Mouse (Mus musculus) cerebellum, adult 9-11 months (tissue): Measurements from ENCODE around the gene Slc44a2.
"Not testable (repeated sequence)": the region's sequence is repeated elsewhere in the genome, so short reads cannot be mapped to it uniquely, and the experiment has no call there.

Source experiments
- DNase-seq: peaks from one replicate; pipeline ENCODE4 v3.0.0; 2022

The Slc44a2 gene

GRCm38 (mm10) chr9:21305065-21305464 is 15.4 kb upstream of the Slc44a2 start:
- DNase-seq: no peak

DNA sequence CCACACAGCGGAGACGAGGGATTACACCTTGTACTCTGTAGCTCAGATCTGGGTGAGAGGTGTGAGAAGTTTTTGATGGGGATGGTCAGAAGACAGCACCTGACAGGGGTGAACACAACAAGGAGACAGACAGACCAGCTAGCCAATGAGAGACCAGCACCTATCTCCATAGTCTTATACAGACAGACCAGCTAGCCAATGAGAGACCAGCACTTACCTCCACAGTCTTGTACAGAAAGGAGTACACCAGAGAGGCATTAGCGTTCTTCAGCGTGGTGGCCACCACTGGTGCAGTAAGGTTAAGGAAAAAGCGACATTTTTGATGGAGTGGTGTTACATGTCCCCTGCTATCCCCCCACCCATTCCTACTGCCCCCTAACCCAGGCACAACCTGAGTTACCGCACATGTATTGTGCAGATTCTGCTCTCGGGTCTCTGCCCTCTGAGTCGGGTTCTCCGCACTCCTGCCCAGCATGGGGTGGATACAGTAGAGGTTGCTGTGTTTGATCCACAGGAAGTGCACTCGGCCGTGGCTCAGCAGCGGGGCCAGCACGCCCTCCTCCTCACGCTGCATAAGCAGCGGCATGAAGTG is 11.3 kb upstream of the Slc44a2 start:
- DNase-seq: no peak

DNA sequence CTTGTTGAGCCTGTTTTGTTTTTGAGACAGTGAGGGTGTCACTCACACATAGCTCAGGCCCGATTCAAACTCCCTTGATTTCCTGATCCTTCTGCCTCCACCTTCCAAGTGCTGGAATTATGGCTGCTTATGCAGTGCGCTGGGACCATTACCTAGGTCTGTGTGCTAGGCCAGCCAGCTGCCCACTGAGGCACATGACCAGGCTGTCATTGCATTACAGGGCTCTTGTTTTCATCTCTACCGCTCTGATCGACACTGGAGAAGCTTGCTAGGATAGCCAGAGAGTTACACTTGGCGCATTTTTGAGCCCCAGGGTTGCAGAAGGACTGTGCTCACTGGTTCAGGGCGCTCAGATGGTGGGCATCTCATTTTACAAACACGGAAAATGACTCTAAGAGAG is 8.8 kb upstream of the Slc44a2 start:
- no peak for DNase-seq

DNA sequence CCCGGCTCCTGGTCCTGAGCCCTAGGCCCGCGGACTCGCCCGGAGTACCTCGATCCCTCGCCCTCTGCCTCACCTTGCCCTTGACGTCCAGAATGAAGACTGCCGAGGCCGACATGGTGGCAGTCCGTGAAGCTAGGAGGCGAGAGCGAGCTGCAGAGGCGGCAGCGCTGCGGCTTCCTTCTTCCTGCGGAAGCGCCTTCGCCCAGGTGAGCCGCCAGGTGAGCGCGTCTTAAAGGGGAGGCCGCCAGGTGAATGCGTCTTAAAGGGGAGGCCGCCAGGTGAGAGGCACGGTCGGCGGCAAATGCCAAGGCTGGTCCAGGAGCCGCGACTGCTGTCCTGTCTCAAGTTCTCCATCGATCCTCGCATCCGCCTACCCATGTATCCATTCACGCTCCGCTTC is 8.4 kb upstream of the Slc44a2 start, which contains the start of gene Ap1m2:
Gene Ap1m2 (minus strand): TSS at position 204 of the 400 bp plus-strand sequence.
- DNase-seq: no peak

GRCm38 (mm10) chr9:21313394-21313793 is 7.1 kb upstream of the Slc44a2 start:
- DNase-seq: peak; percentile 85

- no peak for DNase-seq
Observed at GRCm38 (mm10) chr9:21314367-21315140, 5.9 kb upstream of the Slc44a2 start.

GRCm38 (mm10) chr9:21315421-21315820 is 5.1 kb upstream of the Slc44a2 start:
- DNase-seq: no peak

GRCm38 (mm10) chr9:21316696-21317095 is 3.8 kb upstream of the Slc44a2 start:
- DNase-seq: no peak

DNA sequence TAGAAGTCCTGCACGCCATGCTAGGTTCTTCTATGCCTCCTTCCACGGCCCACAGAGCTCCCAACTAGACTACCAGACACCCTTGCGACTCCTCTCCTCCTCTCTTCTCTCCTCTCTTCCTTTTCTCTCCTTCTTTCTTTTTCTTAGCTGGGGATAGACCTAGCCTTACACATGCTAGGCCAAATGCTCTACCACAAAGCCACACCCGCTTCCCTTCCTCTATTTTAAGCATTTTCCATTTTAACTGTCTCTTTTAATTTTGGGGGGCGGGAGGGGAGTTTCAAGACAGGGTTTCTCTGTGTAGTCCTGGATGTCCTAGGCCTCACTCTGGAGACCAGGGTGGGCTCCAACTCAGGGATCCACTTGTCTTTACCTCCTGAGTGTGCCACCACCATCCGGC is 1.7 kb upstream of the Slc44a2 start:
- DNase-seq: no peak

- DNase-seq: no peak
Observed at GRCm38 (mm10) chr9:21319503-21319902, 995 bp upstream of the Slc44a2 start.

DNA sequence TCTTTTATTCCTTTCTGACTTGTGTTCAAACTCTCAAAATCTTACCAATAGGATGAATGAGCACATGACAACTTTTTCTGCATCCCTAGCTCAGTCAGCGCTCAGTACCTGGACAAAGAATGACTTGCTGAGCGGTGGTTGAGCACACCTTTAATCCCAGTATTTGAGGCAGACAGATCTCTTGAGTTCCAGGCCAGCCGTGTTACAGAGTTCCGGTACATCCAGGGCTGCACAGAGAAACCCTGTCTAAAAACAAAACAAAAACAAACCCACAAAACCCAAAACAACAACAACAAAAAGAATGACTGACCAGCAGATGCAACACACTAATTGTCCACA is 249 bp upstream of the Slc44a2 start:
- DNase-seq: no peak

DNA sequence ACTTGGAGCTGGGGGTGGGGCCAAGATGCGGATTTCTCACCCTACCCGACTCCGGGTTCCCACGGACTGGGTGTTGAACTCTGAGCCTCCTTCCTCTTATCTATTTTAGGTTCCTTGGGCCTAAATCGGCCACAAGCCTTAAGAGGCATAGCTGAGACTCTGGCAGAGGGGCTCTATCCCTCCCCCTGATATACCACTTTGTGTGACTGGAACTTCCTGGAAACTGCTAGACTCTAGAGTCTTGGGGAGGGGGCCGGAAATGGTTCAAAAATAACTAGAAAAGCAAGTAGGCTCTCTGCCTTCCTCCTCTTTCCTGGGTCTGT is 976 bp downstream of the Slc44a2 start:
- DNase-seq: peak; percentile 44

DNA sequence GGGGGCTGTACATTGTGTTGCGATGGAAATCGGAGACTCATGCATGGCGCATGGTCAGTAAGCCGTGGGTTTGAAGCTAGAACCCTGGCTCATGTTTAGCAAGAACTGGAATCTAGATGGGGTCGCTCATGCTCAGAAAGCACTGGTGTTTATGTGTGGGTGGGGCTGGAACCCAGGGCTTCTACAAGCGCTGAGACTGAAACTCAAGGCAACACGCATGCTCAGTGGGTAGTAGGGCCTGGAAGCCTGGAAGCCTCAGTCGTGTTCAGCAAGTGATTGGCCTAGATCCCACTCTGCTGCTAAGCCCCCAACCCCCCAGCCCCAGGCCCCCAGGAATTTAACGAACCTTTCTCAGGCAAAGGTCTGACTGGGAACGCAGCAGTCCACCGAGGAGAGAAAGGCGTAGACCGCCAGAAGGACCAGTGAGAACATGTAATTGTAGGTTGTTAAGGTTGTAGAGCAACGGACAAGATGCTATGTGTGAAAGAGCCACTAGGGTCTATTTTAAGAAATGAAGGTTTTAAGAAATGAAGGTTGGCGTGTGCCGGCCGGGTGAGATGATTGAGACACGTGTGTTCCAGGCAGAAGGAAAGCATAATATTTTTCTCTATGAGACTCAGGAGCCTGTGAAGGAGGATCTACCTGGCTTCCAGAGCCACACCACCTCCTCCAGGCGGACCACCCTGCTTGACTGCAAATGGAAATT is 1.9 kb downstream of the Slc44a2 start:
- no peak for DNase-seq

DNA sequence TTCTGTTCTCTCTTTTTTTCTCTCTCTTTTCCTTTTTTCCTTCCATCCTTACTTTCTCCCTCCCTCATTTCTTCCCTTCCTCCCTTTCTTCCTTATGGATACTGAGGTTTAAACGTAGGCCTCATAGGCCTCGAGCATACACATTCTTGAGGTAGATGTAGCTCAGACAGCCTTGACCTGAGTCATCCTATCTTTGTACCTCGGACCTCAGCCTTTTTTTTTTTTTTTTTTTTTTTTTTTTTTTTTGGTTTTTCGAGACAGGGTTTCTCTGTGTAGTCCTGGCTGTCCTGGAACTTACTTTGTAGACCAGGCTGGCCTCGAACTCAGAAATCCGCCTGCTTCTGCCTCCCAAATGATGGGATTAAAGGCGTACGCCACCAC is 2.4 kb downstream of the Slc44a2 start:
- not testable (repeated sequence) for DNase-seq

- peak; percentile 36 for DNase-seq
Observed at GRCm38 (mm10) chr9:21324269-21324668, 3.8 kb downstream of the Slc44a2 start.

GRCm38 (mm10) chr9:21327569-21327968 is 7.1 kb downstream of the Slc44a2 start:
- no peak for DNase-seq

GRCm38 (mm10) chr9:21328041-21328440 is 7.5 kb downstream of the Slc44a2 start:
- no peak for DNase-seq

- DNase-seq: no peak
Observed at GRCm38 (mm10) chr9:21329041-21329440, 8.5 kb downstream of the Slc44a2 start.

GRCm38 (mm10) chr9:21329699-21330289 is 9.3 kb downstream of the Slc44a2 start:
- DNase-seq: no peak

- no peak for DNase-seq
Observed at GRCm38 (mm10) chr9:21331365-21332140, 11.1 kb downstream of the Slc44a2 start.

DNA sequence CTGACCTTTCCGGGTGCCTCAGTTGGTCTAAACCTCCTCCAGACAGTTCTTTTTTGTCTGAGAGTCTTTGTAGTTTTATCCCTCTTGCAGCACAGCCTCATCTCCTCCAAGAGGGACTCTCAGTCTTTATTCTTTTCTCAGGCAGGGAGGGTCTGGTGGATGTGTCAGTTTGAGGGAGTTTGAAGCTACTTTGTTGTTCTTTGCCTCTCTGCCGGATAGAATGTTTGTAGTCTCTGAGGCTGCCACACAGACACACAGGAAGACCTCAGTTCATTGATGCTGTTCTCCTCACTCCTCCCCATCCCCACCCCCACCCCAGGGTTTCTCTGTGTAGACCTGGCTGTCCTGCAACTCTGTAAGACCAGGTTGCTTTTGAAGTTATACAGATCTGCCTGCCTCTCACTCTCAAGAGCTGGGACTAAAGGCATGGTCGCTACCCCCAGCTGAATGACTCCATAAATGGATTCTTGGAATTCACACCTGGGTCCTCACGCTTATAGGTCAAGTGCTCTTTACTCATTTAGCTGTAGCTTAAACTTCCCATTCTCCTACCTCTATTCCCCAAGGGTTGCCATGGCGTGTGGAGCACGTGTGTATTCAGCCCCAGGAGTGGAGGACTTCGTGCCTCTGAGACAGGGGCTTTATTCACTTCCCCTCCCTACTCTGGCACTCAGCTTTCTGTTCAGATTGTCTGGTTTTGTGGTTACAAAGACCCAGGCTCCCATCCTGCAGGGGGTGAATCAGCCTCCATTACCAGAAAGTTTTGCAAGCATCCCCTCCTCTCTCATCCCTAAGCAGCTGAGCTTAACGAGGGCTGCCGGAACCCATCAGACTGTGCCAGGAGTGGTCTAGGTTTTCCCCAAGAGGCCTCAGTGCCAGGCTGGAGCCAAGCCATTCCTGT is 11.9 kb downstream of the Slc44a2 start:
- no peak for DNase-seq

DNA sequence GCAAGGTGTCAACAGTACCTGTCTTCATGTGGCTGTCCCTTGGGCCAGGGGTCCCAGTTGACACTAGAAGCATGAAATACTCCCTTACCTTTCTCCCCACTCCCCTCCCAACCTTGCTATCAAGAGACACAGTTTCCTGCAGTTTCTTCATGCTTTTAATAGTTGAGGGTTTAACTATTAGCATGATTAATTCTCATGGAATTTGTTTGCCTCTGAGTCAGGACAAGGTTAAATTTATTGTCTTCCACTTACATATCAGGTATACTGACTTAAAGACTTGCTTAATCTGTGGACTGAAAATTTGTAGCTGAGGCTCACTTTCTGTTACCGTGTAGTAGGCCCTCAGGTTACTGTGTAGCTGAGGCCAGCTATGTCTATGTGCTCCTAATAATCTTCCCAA is 13.0 kb downstream of the Slc44a2 start:
- no peak for DNase-seq
